Mouse (Mus musculus) c-Kit-positive CD71-positive TER-119-negative erythroid progenitor cells, embryonic 14.5 days (primary cell): ENCODE results near the gene Ric8b.

Source experiments
- DNase-seq: peaks from one replicate; pipeline ENCODE4 v3.0.0-alpha.2; 2013; ENCODE audit warnings: low read depth

Ric8b gene

DNA sequence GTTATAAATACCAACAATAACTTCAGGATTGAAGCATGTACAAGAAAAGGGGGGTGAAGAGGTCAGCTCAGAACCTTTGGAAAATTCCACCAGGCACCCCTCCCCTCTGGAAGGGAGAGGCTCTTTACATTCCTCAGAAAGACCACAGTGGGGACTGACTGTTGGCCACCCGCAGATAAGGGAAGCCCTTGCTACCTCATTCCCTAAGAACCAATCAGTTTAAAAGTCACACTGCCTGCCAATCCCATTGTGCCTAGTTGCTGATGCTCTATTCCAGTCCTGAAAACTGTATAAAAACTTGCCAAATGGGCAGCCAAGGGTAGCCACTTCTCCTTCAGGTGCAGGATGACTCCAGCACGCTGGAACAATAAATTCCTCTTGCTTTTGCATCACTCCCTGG is 137.5 kb downstream of the Ric8b start:
- DNase-seq, result no peak
